Mouse (Mus musculus) thymus, adult 2 months (tissue): ENCODE data around the gene Rabepk.

Source experiments
- CTCF ChIP-seq: fragments of 200-500 bp; IDR thresholded peaks from 2 replicates; pipeline ENCODE4 v1.5.1; 2012; ENCODE audit warnings: mild to moderate bottlenecking, control low read depth, low read length, moderate library complexity, borderline replicate concordance; ENCODE audit not compliant: control insufficient read depth, poor library complexity, insufficient read depth; ENCODE audit errors: extremely low read depth
- POLR2A ChIP-seq: fragments of 200-500 bp; IDR thresholded peaks from 2 replicates; pipeline ENCODE4 v1.6.1; 2012; ENCODE audit warnings: mild to moderate bottlenecking, low read length, control low read depth, moderate library complexity; ENCODE audit not compliant: control insufficient read depth, poor library complexity, insufficient read depth; ENCODE audit errors: extremely low read depth

DNA sequence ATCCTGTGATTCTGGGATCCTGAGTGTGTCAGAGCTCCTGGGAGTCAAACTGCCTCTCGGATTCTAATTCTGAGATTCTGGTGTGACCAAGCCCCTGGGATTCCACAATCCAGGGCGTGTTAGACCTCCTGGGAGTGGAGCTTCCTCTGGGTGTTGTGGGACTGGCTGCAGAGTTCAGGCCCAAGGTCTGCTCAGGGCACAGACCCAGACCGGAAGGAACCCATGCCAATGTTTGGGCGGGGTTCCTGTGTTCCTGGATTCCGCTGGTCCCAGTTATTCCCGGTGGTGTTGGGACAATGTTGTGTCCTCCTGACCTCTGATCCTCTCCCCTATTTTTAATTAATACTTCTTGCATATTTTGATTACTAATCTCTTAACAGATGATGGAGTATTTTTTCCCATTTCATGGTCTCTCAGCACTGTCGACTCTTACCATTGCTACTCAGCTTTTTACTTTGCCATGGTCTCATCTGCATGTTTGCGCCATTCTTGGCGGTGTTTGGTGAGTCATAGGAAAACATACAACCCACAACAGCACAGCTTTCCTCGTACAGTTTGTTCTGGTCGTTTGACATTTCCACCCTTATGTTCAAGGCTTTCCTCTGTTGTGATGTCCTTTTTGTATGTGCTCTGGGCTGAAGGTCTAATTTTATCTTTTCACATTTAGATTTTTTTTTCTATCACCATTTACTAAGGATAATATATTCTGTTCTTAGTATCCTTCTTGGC lies 43.7 kb upstream of the Rabepk start:
- TF ChIP-seq POLR2A (no peak), CTCF (no peak)
